Mouse (Mus musculus) natural killer cell, adult 2 months (primary cell): ENCODE measurements around the gene Btnl2.
A peak's percentile ranks its signal among the peaks of the same experiment; 100 is the strongest.
"Not testable (repeated sequence)": the region's sequence is repeated elsewhere in the genome, so short reads cannot be mapped to it uniquely, and the experiment has no call there.

Source experiments
- DNase-seq, 2 experiments: peaks; one replicate each; pipeline ENCODE4 v3.0.0; 2022; ENCODE audit warnings: low spot score in 2 of 2

The Btnl2 gene

GRCm38 (mm10) chr17:34354539-34354938 is at the start of gene Btnl2:
Gene Btnl2, plus strand, starts transcription at chr17:34354822.
- DNase-seq = no peak

- peak; percentile 89 to 96 for DNase-seq
Measured at GRCm38 (mm10) chr17:34305380-34306030, 49.1 kb upstream of the Btnl2 start, which contains the start of gene H2-Eb1. Gene H2-Eb1, plus strand, starts transcription at chr17:34305867.

GRCm38 (mm10) chr17:34306407-34306806 is 48.2 kb upstream of the Btnl2 start:
- DNase-seq = no peak

- no peak for DNase-seq
Measured at GRCm38 (mm10) chr17:34307216-34307615, 47.4 kb upstream of the Btnl2 start.

GRCm38 (mm10) chr17:34308161-34308560 is 46.5 kb upstream of the Btnl2 start:
- no peak for DNase-seq

GRCm38 (mm10) chr17:34309225-34309624 is 45.4 kb upstream of the Btnl2 start:
- no peak for DNase-seq

GRCm38 (mm10) chr17:34309683-34310385 is 44.8 kb upstream of the Btnl2 start:
- no peak for DNase-seq

- not testable (repeated sequence) for DNase-seq
Measured at GRCm38 (mm10) chr17:34310526-34310925, 44.1 kb upstream of the Btnl2 start.

- no peak for DNase-seq
Measured at GRCm38 (mm10) chr17:34312185-34312584, 42.4 kb upstream of the Btnl2 start.

GRCm38 (mm10) chr17:34313393-34313792 is 41.2 kb upstream of the Btnl2 start:
- peak; percentile 78 to 88 for DNase-seq

- DNase-seq = no peak
Measured at GRCm38 (mm10) chr17:34314286-34314685, 40.3 kb upstream of the Btnl2 start.

- DNase-seq = no peak
Measured at GRCm38 (mm10) chr17:34315512-34315911, 39.1 kb upstream of the Btnl2 start.

GRCm38 (mm10) chr17:34316697-34317096 is 37.9 kb upstream of the Btnl2 start:
- DNase-seq = no peak

GRCm38 (mm10) chr17:34317275-34317674 is 37.3 kb upstream of the Btnl2 start:
- no peak for DNase-seq

GRCm38 (mm10) chr17:34325436-34325835 is 29.2 kb upstream of the Btnl2 start, which contains the start of gene H2-Eb2:
Gene H2-Eb2, plus strand, starts transcription at chr17:34325665.
- DNase-seq = peak in 1 of 2 experiments; percentile 79

GRCm38 (mm10) chr17:34326373-34326772 is 28.2 kb upstream of the Btnl2 start:
- no peak for DNase-seq

- DNase-seq = peak in 1 of 2 experiments; percentile 67
Measured at GRCm38 (mm10) chr17:34329807-34330206, 24.8 kb upstream of the Btnl2 start.

GRCm38 (mm10) chr17:34331200-34331599 is 23.4 kb upstream of the Btnl2 start:
- DNase-seq = no peak

GRCm38 (mm10) chr17:34340619-34341402 is 13.8 kb upstream of the Btnl2 start:
- no peak for DNase-seq

GRCm38 (mm10) chr17:34344882-34345281 is 9.7 kb upstream of the Btnl2 start:
- DNase-seq = no peak

- no peak for DNase-seq
Measured at GRCm38 (mm10) chr17:34345486-34345885, 9.1 kb upstream of the Btnl2 start.

- DNase-seq = peak in 1 of 2 experiments; percentile 17
Measured at GRCm38 (mm10) chr17:34346041-34346440, 8.6 kb upstream of the Btnl2 start.
